Mouse (Mus musculus) Patski (cell line): ENCODE measurements around the gene Gm42957. TPM values are rescaled to one million over a fixed set of nuclear protein-coding genes. Genes with fewer than 3 reads are reported as not detected.
"Not testable (repeated sequence)": the region's sequence is repeated elsewhere in the genome, so short reads cannot be mapped to it uniquely, and the experiment has no call there.

ENCODE experiments used
- ATAC-seq: fragments of 100-300 bp; one replicate; pipeline ENCODE4 v1.8.0; 2021
- CTCF ChIA-PET: fragments of 350-600 bp; sonication (Branson Sonifier 250); formaldehyde crosslinking; loops from one replicate; lab custom pipeline; 2022; ENCODE audit warnings: inconsistent platforms; lab: Charles Lee
- POLR2A ChIA-PET: fragments of 350-600 bp; sonication (Branson Sonifier 250); formaldehyde crosslinking; loops from one replicate; lab custom pipeline; 2022; ENCODE audit warnings: antibody characterized with exemption, inconsistent platforms; lab: Charles Lee
- DNase-seq: peaks from one replicate; pipeline ENCODE4 v3.0.0-alpha.2; 2011; ENCODE audit warnings: low read depth, low spot score
- H3K27me3 ChIP-seq: fragments of 371-371 bp; one replicate; pipeline ENCODE4 v1.5.1; 2021
- CTCF ChIP-seq: fragments of 100-300 bp; IDR thresholded peaks from one replicate; pipeline ENCODE4 v1.5.1; 2021
- in situ Hi-C: fragments of 300-500 bp; cut with MboI; formaldehyde crosslinking; loops from 3 replicates; pipeline ENCODE4 v1.11.1; 2018; ENCODE audit warnings: low pct_unique_long_range_greater_than_20kb, mixed read lengths
- polyA plus RNA-seq: library from polyadenylated mRNA; unstranded; gene quantifications from one replicate; pipeline ENCODE4 v1.2.3, GENCODE M21; 2021

The Gm42957 gene
- polyA plus RNA-seq, 1 experiment from 2014 or later = 0.10 TPM

- POLR2A ChIA-PET = no interaction called here
- in situ Hi-C loops = no loop called here
Observed at GRCm38 (mm10) chr3:96598156-96599068, 36.9 kb upstream of the Gm42957 start.

GRCm38 (mm10) chr3:96599069-96599393 lies 36.2 kb upstream of the Gm42957 start:
- ATAC-seq (no peak), DNase-seq (no peak)
- ChIA-PET POLR2A (interaction anchor here (0.6 kb wide), 1 partner anchor 126 kb away, joined by 5 read pairs; no protein-coding TSS in a partner anchor), CTCF (interaction anchor here (1.0 to 1.7 kb wide), 2 partner anchors 19 to 22 kb away, joined by 3 to 6 read pairs; partner anchors contain the start of gene Gm16253)
- no peak for TF ChIP-seq CTCF
- in situ Hi-C loops = no loop called here
- H3K27me3 ChIP-seq = no peaks in the 10 kb centered on the region

More at GRCm38 (mm10) chr3:96598156-96599068, 36.9 kb upstream of the Gm42957 start:
- CTCF ChIA-PET = interaction anchor here (1.7 kb wide), 1 partner anchor 18 kb away, joined by 6 read pairs; no protein-coding TSS in a partner anchor
- no peak for TF ChIP-seq CTCF
- DNase-seq (no peak), ATAC-seq (no peak)
- H3K27me3 ChIP-seq = no peaks in the 10 kb centered on the region

DNA sequence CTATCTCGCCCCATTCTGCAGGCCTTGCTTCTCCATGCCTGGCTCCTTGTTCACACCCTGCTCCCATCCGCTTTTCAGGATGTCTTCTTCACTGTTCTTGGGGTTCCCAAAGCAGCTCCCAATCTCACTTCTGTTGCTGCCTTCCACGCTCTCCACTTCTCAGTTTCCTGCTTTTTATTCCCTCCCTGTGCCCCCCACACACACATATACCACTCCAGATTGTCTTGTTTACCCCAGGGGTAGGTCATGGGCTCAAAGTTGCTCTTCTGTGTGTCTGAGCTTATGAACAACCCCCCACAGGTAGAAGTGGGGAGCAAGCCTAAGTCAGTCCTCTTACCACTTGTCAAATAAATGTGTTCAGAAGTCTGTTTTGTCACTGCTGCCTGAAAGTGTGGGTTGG lies 35.9 kb upstream of the Gm42957 start:
- in situ Hi-C loops = no loop called here
- no peak for ATAC-seq
- CTCF ChIA-PET = interaction anchor here (1.0 to 1.7 kb wide), 3 partner anchors 19 to 40 kb away, joined by 3 to 6 read pairs (median 4); partner anchors contain the start of gene Gm16253
- no peak for TF ChIP-seq CTCF
- POLR2A ChIA-PET = interaction anchor here (0.6 to 2.5 kb wide), 3 partner anchors 38 to 125 kb away, joined by 5 to 9 read pairs (median 7); partner anchors contain the start of gene Txnip
- H3K27me3 ChIP-seq = no peaks in the 10 kb centered on the region
- DNase-seq = no peak

DNA sequence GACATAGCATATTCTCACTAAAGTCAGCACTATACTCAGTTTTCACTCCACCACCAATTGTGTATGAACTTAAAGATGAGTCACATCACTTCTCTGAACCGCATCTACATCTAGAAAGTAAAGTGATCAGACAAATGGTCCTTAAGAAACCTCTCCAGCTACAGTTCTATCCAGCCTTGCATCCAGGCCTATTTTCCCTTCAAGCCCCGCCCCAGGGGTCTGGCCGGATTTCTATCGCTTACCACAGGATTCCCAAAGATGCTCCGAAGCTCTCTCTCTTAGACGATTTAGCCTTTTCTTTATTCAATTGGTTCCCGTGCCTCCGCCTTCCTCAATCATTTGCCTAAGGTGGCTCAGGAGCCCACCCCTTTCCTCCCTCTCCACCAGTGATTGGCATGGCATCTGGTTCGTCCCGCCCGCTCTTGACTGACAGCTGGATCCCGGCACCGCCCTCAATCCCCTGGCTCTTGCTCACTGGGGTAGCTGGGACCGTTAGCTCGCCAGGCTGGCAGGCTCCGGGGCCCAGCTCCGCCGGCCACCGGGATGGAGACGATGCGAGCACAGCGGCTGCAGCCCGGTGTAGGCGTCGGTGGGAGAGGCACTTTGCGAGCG lies 34.5 kb upstream of the Gm42957 start, which contains the start of gene Lix1l:
Gene Lix1l (plus strand): TSS at position 511 of the 612 bp plus-strand sequence.
- no peaks in the 10 kb centered on the region for H3K27me3 ChIP-seq
- DNase-seq (peak; percentile 98), ATAC-seq (peak; percentile 97)
- ChIA-PET CTCF (interaction anchor here (1.0 to 3.5 kb wide), 8 partner anchors 9 to 39 kb away, joined by 3 to 12 read pairs (median 4); partner anchors contain the start of genes Gm16253 and Rbm8a), POLR2A (interaction anchor here (0.6 to 2.5 kb wide), 6 partner anchors 13 to 76 kb away, joined by 3 to 9 read pairs (median 4); partner anchors contain the start of genes Rbm8a and Txnip)
- in situ Hi-C loops = no loop called here
- TF ChIP-seq CTCF = no peak

GRCm38 (mm10) chr3:96601251-96601787 lies 34.0 kb upstream of the Gm42957 start:
- no peaks in the 10 kb centered on the region for H3K27me3 ChIP-seq
- TF ChIP-seq CTCF = no peak

GRCm38 (mm10) chr3:96601941-96602703 lies 33.2 kb upstream of the Gm42957 start:
- in situ Hi-C loops = no loop called here
- TF ChIP-seq CTCF = no peak
- no peak for DNase-seq
- no peaks in the 10 kb centered on the region for H3K27me3 ChIP-seq
- no peak for ATAC-seq
- ChIA-PET POLR2A (interaction anchor here (0.6 to 2.5 kb wide), 4 partner anchors 41 to 45 kb away, joined by 4 to 9 read pairs (median 6); partner anchors contain the start of gene Txnip), CTCF (interaction anchor here (1.1 to 3.5 kb wide), 4 partner anchors 15 to 61 kb away, joined by 3 to 12 read pairs (median 6); partner anchors contain the start of gene Gm16253)

More at GRCm38 (mm10) chr3:96601251-96601787, 34.0 kb upstream of the Gm42957 start:
- ATAC-seq = peak; percentile 26
- DNase-seq = no peak
- CTCF ChIA-PET = interaction anchor here (1.0 to 3.5 kb wide), 5 partner anchors 14 to 28 kb away, joined by 3 to 12 read pairs (median 5); partner anchors contain the start of genes Gm16253 and Rbm8a
- POLR2A ChIA-PET = interaction anchor here (0.6 to 2.5 kb wide), 7 partner anchors 14 to 77 kb away, joined by 3 to 9 read pairs (median 4); partner anchors contain the start of genes Rbm8a and Txnip
- in situ Hi-C loops = no loop called here

GRCm38 (mm10) chr3:96602704-96603084 lies 32.6 kb upstream of the Gm42957 start:
- TF ChIP-seq CTCF = no peak
- CTCF ChIA-PET = interaction anchor here (0.9 to 3.5 kb wide), 5 partner anchors 7 to 61 kb away, joined by 3 to 12 read pairs (median 3); partner anchors contain the start of gene Polr3gl
- H3K27me3 ChIP-seq = no peaks in the 10 kb centered on the region
- no peak for DNase-seq
- no peak for ATAC-seq
- POLR2A ChIA-PET = interaction anchor here (1.7 kb wide), 1 partner anchor 45 kb away, joined by 5 read pairs; the partner anchor contains the start of gene Txnip
- in situ Hi-C loops = no loop called here

DNA sequence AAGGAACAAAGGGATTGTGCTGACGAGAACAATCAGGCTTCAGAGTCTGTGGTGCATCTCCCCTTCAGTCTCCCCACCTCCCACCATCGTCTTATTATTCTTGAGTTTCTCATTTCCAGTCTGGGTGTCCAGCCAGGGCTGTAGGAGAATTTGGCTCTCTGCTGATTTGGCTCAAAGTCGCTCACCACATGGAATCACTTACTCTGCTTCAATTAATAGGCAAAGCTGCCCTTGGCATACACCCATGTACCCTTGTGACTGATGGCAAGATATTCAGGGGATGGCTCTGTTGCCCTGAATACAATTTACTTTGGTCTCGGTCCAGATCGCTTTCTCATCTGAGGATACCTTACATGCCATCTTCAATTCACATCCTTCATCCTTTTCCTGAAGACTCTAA lies 32.0 kb upstream of the Gm42957 start:
- TF ChIP-seq CTCF = no peak

DNA sequence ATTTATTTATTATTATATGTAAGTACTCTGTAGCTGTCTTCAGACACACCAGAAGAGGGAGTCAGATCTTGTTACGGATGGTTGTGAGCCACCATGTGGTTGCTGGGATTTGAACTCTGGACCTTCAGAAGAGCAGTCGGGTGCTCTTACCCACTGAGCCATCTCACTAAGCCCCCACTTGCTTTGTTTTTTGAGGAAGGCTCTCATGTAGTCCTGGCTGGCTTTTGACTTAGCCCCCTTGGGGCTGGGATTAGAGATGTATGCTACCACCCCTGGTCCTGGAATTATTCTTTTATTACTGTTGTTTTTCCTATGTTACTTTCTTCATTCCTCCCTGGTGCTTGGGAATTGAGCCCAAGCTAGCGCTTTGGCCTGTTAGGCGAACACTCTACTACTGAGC lies 29.3 kb upstream of the Gm42957 start:
- CTCF ChIA-PET = interaction anchor here (1.3 kb wide), 1 partner anchor 58 kb away, joined by 3 read pairs; no protein-coding TSS in a partner anchor
- DNase-seq, in situ Hi-C loops: not testable (repeated sequence)

More for the DNA sequence above, 32.0 kb upstream of the Gm42957 start:
- ATAC-seq = no peak
- no peaks in the 10 kb centered on the region for H3K27me3 ChIP-seq
- in situ Hi-C loops = no loop called here
- ChIA-PET CTCF (interaction anchor here (0.9 to 3.5 kb wide), 10 partner anchors 8 to 100 kb away, joined by 3 to 27 read pairs (median 3); partner anchors contain the start of genes Polr3gl and Rbm8a), POLR2A (interaction anchor here (0.6 to 1.7 kb wide), 7 partner anchors 14 to 48 kb away, joined by 3 to 5 read pairs (median 3); partner anchors contain the start of gene Txnip)
- no peak for DNase-seq

More for the DNA sequence above, 29.3 kb upstream of the Gm42957 start:
- H3K27me3 ChIP-seq, ATAC-seq, POLR2A ChIA-PET: not testable (repeated sequence)
